Mouse (Mus musculus) heart, postnatal 36 days (tissue): ENCODE data around the gene Sap30. TPM values are rescaled to one million over a fixed set of nuclear protein-coding genes. Genes with fewer than 3 reads are reported as not detected.
"Not testable (repeated sequence)": the region's sequence is repeated elsewhere in the genome, so short reads cannot be mapped to it uniquely, and the experiment has no call there.

Experiments used
- DNase-seq, 2 experiments: peaks; one replicate each; pipeline ENCODE4 v3.0.0; 2021 to 2022
- intact Hi-C: fragments of 180-260 bp; cut with DNase I; formaldehyde crosslinking; loops from one replicate; pipeline ENCODE4 v1.15.1; 2025
- total RNA-seq, 2 experiments: library from RNA; stranded (reverse); gene quantifications; 2 replicates each; pipeline ENCODE4 v1.2.3; 2021

The Sap30 gene
- total RNA-seq, 2 experiments from 2014 or later: 13.3 to 17.8 TPM

DNA sequence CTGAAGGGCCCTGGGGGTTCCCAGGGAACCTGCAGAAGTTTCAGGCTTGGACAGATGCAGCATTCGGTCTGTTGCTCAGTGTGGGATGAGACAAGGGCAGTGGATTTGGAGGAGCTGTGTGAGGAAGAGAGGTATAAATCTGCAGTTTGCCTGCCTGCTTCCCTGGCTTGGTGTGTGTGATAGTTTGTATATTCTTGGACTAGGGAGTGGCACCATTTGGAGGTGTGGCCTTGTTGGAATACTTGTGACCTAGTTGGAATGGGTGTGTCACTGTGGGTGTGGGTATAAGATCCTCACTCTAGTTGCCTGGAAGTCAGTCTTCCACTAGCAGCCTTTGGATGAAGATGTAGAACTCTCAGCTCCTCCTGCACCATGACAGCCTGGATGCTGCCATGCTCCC is 17.8 kb upstream of the Sap30 start:
- intact Hi-C loops, DNase-seq: not testable (repeated sequence)

GRCm38 (mm10) chr8:57503641-57504040 is 16.0 kb upstream of the Sap30 start:
- DNase-seq: peak; percentile 62 to 78

DNA sequence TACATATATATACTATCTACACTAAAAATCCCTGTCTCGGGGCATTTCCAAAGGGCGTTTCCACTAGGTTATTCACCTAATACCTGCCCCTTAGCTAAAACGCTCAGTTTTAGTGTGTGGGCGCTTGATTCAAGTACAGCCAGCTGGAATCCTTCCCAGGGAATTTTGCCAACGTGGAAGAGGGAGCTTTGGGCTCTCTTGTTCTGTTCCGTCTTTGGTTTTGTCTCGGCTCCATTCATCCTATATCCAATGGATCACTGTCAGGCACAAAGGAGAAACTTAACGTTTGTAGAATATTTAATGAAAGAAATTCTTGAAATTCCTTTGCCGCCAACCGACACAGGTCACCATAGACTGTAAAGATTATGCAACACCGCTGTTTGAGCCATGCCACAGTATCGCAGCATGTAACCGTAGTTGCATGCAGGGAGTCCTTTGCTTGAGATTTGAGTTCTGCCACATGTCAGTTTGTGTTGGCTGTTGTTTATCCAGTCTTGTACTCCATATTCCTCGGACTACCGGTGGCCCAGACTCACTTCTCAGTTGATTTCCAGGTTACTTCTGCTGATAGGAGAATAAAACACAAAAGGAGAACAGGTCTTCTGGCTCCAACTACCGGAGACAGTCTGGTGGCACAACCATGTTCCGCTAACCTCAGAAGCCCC is 11.3 kb upstream of the Sap30 start:
- peak; percentile 60 to 66 for DNase-seq
- intact Hi-C loops: no loop called here

More at GRCm38 (mm10) chr8:57503641-57504040, 16.0 kb upstream of the Sap30 start:
- intact Hi-C loops: no loop called here

DNA sequence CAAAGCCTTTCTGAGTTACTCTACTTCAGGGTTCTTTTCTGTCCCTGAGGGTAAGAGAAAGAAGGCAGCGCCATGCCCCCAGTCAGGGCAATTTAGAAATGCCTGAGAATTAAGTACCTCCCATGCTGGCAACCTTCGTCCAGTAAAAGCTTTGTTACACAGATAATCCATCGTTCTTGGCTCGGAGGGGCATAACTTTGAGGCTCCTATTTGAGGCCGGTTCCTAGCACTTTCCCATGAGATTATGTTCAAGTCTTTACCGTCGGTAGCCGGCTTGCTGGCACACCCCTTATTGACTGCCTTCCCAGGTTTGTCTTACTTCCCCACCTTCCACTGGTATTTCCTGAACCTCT is 10.8 kb upstream of the Sap30 start:
- no peak for DNase-seq
- intact Hi-C loops: no loop called here

DNA sequence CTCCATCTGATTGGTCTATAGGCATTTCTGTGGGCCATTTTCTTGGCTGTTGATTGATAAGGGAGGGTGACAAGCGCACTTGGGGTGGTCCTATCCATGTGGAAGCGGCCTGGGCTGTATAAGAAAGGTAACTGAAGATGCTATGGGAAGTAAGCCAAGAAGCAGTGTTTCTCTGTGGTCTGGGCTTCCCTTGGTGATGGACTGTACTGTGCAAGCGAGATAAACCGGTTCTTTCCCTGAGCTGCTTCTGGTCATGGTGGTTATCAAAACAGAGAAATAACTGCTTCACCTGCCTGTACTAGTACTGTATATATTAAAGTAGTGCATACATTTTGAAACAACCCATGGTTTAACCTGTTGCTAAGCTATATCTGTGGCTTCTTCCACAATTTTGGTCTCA is 4.2 kb upstream of the Sap30 start:
- DNase-seq: no peak
- intact Hi-C loops: no loop called here

GRCm38 (mm10) chr8:57489896-57490295 is 2.2 kb upstream of the Sap30 start:
- intact Hi-C loops: loop anchor here (2.0 to 5.0 kb wide), 3 partner anchors 61 to 938 kb away; partner anchors contain the start of genes Cep44, Fbxo8 and Hand2
- no peak for DNase-seq

- no peak for DNase-seq
- intact Hi-C loops: loop anchor here (2.0 to 5.0 kb wide), 3 partner anchors 61 to 937 kb away; partner anchors contain the start of genes Cep44, Fbxo8 and Hand2
These were observed 1.7 kb upstream of the Sap30 start for GRCm38 (mm10) chr8:57489366-57489765.

GRCm38 (mm10) chr8:57488312-57488765 is 679 bp upstream of the Sap30 start:
- intact Hi-C loops: loop anchor here (1.0 to 5.0 kb wide), 4 partner anchors 41 to 936 kb away; partner anchors contain the start of genes Cep44, Fbxo8 and Hand2

DNA sequence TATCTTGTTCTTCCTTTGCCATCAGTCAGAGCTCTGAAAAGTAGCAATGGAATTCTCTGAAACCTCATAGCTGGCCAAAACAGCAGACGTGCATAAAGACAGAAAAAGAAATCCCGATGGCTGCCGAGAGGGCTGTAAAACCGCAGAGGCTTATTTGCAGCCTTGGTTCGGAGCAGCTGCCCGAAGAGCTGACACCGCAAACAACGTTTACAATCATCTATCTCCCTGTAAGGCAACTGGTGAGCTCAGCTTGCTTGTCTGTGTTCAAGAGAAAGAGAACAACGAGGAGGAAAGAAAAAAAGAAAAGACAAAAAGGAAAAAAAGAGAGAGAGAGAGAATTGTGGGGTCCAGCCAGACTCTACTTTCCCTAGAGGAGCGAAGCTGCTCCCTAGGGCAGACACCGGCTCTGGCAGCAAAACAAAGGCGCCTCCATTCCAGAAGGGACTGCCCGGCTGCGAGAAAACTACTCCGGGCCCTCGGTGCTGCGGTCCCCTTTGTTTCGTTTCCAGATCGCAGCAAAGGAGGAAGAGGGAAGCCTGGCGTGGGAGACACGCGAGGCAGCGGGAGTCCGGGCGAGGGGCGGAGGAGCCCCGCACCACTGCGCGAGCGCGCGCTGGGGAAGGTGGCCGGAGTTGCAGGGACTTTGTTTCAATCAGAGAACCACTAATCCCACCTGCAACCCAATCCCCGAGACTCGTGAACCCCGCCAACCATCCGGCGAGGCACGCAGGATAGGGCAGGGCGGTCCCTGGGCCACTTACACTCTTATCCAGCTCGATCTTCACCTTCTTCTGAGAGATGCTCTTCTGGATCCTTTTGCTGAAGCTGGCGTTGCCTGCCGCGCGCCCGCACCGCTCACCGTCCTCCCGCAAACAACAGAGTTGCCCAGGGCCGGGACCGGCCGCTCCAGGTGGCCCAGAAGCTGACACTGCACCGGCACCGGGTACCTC is 894 bp downstream of the Sap30 start:
- intact Hi-C loops: loop anchor here (2.0 to 5.0 kb wide), 3 partner anchors 22 to 934 kb away; partner anchors contain the start of genes Cep44, Fbxo8 and Hand2
- peak; percentile 58 to 67 for DNase-seq

More at GRCm38 (mm10) chr8:57488312-57488765, 679 bp upstream of the Sap30 start:
- peak; percentile 56 to 69 for DNase-seq

GRCm38 (mm10) chr8:57480606-57481005 is 7.1 kb downstream of the Sap30 start:
- DNase-seq: no peak
- intact Hi-C loops: no loop called here

- intact Hi-C loops: no loop called here
- DNase-seq: no peak
These were observed 8.0 kb downstream of the Sap30 start for GRCm38 (mm10) chr8:57479700-57480099.

- intact Hi-C loops: no loop called here
- no peak for DNase-seq
These were observed 9.3 kb downstream of the Sap30 start for GRCm38 (mm10) chr8:57478406-57478805.

DNA sequence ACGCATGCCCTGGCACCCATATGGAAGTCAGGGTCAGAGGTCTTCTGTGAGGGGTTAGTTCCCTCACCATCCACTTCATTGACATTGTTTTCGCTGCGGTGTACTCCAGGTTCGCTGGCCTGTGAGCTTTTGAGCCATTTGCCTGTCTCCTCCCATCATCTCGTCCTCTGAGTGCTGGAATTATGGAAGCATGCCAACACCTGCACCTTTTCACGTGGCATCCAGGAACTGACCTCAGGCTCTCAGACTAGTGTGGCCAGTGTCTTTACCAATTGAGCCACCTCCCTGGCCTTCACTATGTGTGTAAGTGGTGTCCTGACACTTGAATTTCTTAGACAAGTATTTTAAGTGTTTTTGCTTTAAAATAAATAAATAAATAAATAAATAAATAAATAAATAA is 13.9 kb downstream of the Sap30 start:
- intact Hi-C loops: no loop called here
- no peak for DNase-seq

DNA sequence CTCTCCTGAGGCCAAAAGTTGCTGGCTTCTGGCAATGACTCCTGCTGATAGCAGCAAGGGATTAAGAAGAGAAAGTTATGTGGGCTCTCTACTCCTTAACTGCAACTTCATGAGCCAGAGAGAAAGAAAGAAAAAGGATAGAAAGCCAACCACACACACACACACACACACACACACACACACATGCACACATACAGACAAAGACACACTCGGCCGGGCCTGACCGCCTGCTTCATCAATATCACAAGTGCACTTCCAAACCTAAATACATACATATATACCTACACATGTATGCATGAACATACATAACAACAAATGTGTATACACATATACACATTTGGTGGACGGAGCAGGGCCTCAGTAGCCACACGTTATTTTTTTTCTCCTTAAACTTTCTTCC is 16.8 kb downstream of the Sap30 start:
- DNase-seq: no peak
- intact Hi-C loops: no loop called here

- peak; percentile 77 to 81 for DNase-seq
- intact Hi-C loops: loop anchor here (5.0 kb wide), 1 partner anchor 36 kb away; no protein-coding TSS in a partner anchor
These were observed 19.0 kb downstream of the Sap30 start for GRCm38 (mm10) chr8:57468624-57469023.

GRCm38 (mm10) chr8:57463757-57464156 is 23.9 kb downstream of the Sap30 start:
- intact Hi-C loops: no loop called here

GRCm38 (mm10) chr8:57462839-57463238 is 24.8 kb downstream of the Sap30 start:
- no peak for DNase-seq
- intact Hi-C loops: no loop called here

More at GRCm38 (mm10) chr8:57463757-57464156, 23.9 kb downstream of the Sap30 start:
- no peak for DNase-seq

DNA sequence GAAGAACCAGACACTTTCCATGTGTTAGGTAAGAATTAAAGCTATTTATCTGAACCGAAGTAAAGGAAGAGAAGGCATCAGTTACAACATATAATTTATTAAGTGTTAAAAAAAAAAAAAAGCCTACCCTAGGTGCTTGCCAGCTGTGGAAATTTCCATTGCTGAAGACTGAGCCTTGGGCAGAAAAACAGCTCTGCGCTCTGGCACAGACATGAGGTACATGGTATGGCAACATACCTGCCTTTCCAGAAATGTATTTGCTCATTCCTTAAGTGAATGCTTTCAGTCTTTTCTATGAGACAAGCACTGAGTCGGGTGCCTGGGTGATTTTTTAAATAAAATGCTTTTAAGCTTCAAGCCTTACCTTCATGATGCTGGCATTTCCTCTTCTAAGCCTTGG is 29.7 kb downstream of the Sap30 start:
- no peak for DNase-seq
- intact Hi-C loops: no loop called here

DNA sequence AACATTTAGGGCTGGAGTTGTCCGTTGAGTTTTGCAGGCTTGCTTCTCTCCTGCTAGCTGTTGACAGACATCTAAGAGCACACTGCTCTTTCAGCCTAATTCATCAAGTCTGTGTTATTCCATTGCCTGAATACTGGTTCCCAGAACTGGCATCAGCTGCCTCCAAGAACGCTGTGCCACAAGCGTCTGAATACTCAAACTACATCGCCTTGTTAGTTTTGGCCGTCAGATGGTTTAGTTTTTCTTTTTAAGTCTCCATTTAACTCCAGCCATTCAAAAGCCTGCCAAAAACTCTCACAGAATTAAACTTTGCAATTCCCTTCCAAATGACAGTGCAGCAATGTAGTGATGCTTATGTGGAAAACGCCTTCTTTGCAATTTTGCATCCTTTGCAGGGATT is 30.5 kb downstream of the Sap30 start:
- intact Hi-C loops: no loop called here

GRCm38 (mm10) chr8:57455765-57456164 is 31.9 kb downstream of the Sap30 start, which contains the start of gene Scrg1:
Gene Scrg1 (plus strand): TSS chr8:57455923.
- intact Hi-C loops: no loop called here

More for the DNA sequence above, 30.5 kb downstream of the Sap30 start:
- no peak for DNase-seq

GRCm38 (mm10) chr8:57453361-57453760 is 34.3 kb downstream of the Sap30 start:
- intact Hi-C loops: no loop called here
- no peak for DNase-seq

More at GRCm38 (mm10) chr8:57455765-57456164, 31.9 kb downstream of the Sap30 start, which contains the start of gene Scrg1:
- no peak for DNase-seq
